Mouse (Mus musculus): ENCODE measurements around the gene Top1. TPM values are rescaled to one million over a fixed set of nuclear protein-coding genes. Genes with fewer than 3 reads are reported as not detected.

Gene Top1
- total RNA-seq, 4 experiments from 2014 or later, result 69.6 to 84.6 (median 76.7) TPM

- no peak for DNase-seq
Observed at GRCm38 (mm10) chr2:160741580-160741979, 95.9 kb downstream of the Top1 start.

GRCm38 (mm10) chr2:160742161-160742609 lies 96.5 kb downstream of the Top1 start:
- DNase-seq, result no peak

DNA sequence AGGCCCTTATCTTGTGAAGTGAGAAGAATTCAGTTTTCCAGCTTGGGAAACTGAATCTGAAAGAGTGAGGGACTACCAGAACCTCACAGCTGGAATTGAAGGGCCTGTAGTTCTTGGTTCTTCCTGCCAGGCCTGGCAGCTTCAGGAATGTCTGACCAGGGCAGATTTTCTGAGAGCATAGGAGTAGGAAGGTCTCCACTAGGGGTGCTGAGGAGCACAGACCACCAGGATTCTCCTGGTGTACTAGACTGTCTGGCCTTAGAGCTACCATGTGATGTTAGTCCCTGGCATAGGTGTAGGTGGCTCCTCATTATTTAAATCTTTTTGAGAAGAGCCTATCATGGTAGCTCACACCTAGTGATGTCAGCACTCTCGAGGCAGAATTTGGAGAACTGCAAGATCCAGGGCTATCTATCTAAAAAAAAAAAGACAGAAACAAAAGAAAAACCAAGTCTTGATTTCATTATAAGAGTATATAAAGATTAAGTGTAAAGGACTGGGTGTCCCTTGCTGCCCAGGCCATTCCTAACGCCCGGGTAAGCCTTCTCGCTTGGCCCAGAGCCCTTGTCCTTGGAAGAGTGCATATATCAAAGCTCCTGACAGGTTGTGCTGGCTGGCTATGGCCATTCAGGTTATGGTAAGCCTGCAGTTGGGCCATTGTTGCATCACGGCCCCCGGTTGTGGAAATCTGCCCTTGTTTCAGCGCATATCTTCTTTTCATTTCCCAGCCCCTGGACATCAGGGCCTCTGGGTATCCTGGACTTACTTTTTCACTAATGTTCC lies 98.5 kb downstream of the Top1 start:
- DNase-seq, result peak; percentile 87

GRCm38 (mm10) chr2:160744823-160745210 lies 99.1 kb downstream of the Top1 start:
- DNase-seq, result peak; percentile 75

DNA sequence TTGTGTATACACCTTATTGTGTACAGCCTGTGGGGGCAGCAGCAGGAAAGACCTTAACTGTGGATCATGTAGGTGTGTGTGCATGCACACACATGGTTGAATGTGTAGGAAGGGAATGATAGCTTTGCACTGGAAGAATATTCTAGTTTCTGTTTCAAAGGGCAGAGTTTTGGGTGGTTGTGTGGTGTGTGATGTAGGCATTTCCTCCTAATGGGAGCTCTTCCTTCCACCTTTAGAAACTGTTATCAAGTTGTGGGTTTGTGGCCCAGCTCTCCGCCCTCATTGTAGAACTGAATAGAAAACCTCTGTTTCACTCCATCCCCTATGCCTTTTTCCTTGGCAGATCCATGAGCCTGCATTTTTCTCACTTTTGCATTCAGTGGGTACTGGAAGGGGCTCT lies 99.8 kb downstream of the Top1 start:
- no peak for DNase-seq

- no peak for DNase-seq
Observed at GRCm38 (mm10) chr2:160746637-160747036, 100.9 kb downstream of the Top1 start.

DNA sequence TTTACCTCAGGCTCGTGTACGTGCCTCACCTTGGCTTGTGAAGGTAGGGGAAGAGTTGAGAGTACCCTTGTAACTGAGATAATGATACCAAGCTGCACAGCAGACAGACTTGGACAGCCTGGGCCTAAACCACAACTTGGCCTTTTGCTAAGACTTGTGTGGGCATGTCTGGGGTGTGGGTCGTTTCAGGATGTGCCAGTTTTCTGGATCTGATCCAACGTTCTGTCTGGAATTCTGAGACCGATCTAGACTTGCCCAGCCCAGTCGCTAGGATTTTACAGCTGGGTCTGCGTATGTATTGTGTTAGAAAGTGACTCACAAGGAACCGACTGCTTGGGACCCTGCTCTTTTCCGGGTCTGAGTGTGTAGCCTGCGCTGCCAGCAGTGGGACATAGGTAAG lies 101.4 kb downstream of the Top1 start:
- no peak for DNase-seq

DNA sequence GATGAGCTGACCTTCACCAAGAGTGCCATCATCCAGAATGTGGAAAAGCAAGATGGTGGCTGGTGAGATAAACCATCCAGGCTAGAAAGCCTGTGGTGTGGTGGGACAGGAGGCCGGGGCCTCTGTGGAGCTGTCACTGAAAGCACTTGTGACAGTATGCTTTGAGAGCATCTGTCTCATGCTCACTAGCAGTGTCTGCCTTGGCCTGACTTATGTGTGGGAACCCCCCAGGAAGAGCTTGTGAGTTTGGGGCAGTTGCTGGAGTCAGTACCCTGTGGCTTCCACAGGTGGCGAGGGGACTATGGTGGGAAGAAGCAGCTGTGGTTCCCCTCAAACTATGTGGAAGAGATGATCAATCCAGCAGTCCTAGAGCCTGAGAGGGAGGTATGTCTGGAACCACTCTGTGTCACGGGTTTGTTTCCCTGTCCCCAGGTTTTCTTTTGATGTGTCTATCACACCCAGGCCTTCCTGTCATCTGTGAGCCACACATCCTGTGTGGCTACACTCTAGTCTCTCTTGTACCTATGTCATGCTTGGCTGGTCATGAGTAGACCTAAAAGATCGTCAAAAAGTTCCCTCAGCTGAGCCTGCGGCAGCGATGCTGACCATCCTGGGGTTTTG lies 111.0 kb downstream of the Top1 start:
- no peak for DNase-seq

- DNase-seq, result no peak
Observed at GRCm38 (mm10) chr2:160760433-160761184, 114.9 kb downstream of the Top1 start.

GRCm38 (mm10) chr2:160763816-160764215 lies 118.1 kb downstream of the Top1 start:
- no peak for DNase-seq

GRCm38 (mm10) chr2:160764386-160764785 lies 118.7 kb downstream of the Top1 start:
- no peak for DNase-seq

DNA sequence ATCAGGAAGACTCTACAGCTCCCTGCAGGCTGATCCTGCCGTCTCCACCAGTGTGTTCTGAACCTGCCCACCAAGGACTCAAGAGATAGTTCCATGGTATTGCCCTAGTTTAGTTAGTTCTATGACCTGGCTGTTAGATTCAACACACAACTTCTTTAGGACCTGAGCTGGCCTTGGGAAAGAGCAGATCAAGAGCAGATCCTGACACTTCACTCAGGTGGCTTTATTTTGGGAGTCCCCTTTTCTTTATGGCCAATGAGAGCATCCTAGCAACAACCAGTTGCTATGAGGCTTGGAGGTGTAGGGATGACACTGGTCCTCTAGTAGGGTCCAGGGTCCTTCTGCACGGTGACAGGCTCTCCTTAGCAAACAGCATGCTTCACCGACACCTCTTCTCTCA lies 119.4 kb downstream of the Top1 start:
- no peak for DNase-seq

DNA sequence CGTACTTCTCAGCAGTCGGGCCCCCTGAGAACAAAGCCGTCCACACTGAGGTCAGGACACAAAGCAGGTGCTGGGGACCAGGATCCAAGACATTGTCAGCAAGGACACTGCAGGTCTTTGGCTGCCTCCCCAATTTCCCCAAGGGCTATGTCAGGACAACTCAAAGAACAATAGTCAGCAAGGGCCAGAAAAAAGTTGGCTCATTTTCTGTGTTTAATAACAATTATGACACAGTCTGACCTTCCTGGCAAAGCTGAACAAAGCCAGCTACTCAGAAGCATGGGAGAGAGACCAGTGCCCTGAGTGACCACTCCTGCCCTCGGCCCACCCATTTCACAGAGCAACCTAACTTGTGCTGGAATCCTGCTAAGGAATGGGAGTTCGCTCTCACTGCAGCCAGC lies 120.7 kb downstream of the Top1 start:
- DNase-seq, result peak; percentile 58

- no peak for DNase-seq
Observed at GRCm38 (mm10) chr2:160767201-160767600, 121.5 kb downstream of the Top1 start.

DNA sequence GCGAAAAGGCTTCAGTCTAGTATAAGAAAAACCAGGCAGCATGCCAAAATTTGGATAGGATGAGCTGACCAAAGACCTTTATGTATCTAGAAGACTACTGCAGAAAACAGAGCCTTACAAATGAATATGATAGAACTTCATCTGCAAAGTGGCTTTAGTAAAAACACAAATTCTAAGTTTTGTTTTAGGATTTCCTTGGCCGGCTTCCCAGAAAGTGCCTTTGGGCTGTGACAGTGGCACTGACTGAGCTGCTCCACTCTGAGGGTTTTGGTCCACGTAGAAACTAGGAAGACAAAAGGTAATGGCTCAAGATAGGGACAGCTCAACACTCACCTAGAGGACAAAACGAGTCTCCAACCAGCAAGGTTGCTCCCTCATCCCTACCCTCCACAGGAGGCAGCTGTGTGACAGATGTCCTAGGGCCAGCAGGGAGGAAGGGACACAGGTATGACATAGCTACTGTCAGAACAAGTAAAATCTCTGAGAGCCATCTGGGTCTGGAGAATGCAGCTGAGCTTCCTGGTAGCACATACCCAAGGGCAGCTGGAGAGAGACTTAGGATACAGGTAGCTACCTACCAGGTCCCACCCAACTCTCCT lies 122.5 kb downstream of the Top1 start:
- DNase-seq, result no peak

- DNase-seq, result no peak
Observed at GRCm38 (mm10) chr2:160768997-160769396, 123.3 kb downstream of the Top1 start.

DNA sequence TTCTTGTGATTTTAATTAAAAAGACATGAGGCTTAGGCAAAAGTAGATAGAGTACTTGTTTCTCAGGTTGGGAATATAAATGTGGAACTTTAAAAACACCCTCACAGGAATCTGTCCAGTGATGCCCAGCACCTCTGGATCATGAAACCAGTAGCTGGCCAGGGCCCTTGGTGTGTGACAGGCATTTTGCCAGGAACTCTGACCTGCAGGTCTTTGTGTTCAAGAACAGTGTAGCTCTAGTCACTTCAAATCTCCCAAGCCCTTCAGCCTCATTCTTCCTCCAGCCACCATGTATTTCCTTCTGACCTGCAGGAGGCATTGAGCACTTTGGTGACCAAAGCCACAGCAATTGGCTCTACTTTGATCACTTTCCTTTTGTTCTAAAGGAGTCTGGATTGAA lies 124.7 kb downstream of the Top1 start:
- no peak for DNase-seq

DNA sequence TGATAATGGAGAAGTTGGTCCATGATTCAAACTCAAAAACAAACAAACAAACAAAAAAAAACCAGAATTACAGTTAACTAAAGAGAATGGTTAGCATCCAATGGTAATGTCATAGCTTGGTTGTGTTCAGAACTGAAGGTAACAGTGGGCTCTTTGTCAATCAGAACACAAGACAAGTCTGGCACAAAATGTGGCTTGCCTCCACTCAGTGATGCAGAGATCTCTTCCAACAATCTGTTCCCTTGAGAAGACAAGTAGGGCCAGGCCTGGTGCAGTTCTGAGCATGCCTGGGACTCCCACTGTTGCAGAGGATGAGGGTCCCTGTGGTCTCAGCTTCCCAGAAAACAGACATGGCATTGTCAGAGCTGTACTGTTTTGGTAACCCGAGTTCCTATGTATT lies 125.2 kb downstream of the Top1 start:
- no peak for DNase-seq

DNA sequence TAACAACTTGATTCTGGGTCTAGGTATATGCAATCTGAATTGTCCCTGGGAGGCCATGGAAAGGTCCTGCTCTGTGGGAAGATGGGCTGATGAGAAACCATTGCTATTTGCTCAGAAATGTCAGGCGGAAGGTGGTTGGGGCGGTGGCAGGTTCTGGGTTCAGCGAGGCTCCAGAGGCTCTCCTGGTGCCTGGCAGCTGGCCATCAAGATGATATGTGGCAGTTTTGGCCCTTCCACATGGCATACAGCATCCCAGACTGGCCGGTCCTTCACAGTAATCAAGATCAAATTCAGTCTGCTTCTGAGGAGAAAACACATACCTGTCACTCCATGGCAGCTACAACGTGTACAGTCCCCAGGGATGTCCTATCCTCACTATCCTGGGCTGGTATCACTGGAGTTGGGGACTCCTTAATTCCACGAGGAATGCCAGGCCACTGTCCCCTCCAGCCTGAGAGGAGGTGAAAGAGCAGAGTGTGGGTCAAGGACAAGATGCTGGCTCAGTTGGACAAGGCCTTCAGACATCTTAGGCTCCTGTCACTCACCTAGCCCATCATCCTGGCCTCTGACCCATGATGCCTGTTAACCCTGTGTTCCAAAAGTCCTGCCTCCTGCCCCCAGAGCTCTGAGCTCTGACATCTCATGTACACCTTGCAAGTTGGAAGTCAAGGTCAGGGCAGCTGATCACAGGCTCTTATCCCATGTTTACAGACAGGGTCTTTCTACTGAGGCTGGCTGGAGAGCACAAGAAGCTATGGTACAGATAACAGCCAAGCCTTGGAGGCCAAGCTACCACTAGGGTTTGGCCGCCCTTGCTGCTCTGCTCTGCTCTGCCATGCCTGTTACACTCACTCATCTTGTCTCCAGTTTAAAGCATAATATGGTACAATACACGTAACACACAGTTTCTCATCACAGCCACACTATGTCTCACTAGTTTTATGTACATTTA lies 125.9 kb downstream of the Top1 start:
- no peak for DNase-seq
